Mouse (Mus musculus): ENCODE measurements around the gene Glul. TPM values are rescaled to one million over a fixed set of nuclear protein-coding genes. Genes with fewer than 3 reads are reported as not detected.

Glul gene
- total RNA-seq, 2 experiments from 2014 or later: 1,052 to 1,177 TPM

Small RNA genes within 50 kb of the gene (microRNA-seq; reads per million reads assigned to microRNA genes)
- 25.1 to 53.3 reads per million in 2 experiments for gene Mir8114 (ENCODE audit: borderline number of aligned reads in 2 of 2)

Other genes with a start within 250 kb of the Glul start
- gene Rgs8, start 246.9 kb upstream of the Glul start, total RNA-seq (2021): not detected
- 1 to 10 TPM; 1.3 to 6.1 TPM for gene Rgs16, start 159.6 kb upstream of the Glul start, total RNA-seq (2021)
- gene Rnasel, start 150.5 kb upstream of the Glul start, total RNA-seq (2021): 1 to 10 TPM; 7.1 to 9.0 TPM
- under 1 TPM in 1 of 2 experiments, not detected in 1; 0.29 TPM for gene Rgsl1, start 55.8 kb upstream of the Glul start, total RNA-seq (2021)
- not detected for gene Teddm1b, start 25.6 kb upstream of the Glul start, total RNA-seq (2021)
- not detected for gene Teddm1a, start 8.2 kb upstream of the Glul start, total RNA-seq (2021)
- under 1 TPM; 0.19 to 0.23 TPM for gene Teddm2, start 284 bp downstream of the Glul start, total RNA-seq (2021)